ENCODE assay signal across 15 mouse cellular contexts in genomic region chr11:68197471-68197870, GRCm38 (mm10).
"Had no signal": no experiment of that assay in that cellular context is flagged by ENCODE, and none has a peak within 500 bp of the region (broad histone marks: within the 10 kb centered on the region; RNA-seq: fewer than 3 reads in every experiment).

No protein-coding gene starts in this region.

- H3K4me3 ChIP-seq: midbrain, embryonic 10.5 days; midbrain, embryonic 12.5 days; myocyte; neural tube, embryonic 13.5 days; neural tube, embryonic 15.5 days had no signal

- DNase-seq: lung, adult 18-20 months; lung, embryonic 14.5 days; lung, postnatal 10 days; lung, postnatal 4 days; midbrain, embryonic 14.5 days; retina, postnatal 1 day; right cerebral cortex, adult 18-20 months; spleen, adult 18-20 months; thymus, adult 18-20 months; thymus, postnatal 25 days had no signal

- H3K27ac ChIP-seq: midbrain, embryonic 10.5 days; midbrain, embryonic 12.5 days; neural tube, embryonic 13.5 days; neural tube, embryonic 15.5 days had no signal
